Mouse (Mus musculus) cerebellum, adult 2 months (tissue): ENCODE data around the gene D430041D05Rik.

Source experiments
- CTCF ChIP-seq: fragments of 200-500 bp; IDR thresholded peaks from 2 replicates; pipeline ENCODE4 v1.5.1; 2011; ENCODE audit warnings: low read depth, mild to moderate bottlenecking, control low read depth, low read length, moderate library complexity, borderline replicate concordance; ENCODE audit not compliant: insufficient read depth
- POLR2A ChIP-seq: fragments of 200-500 bp; IDR thresholded peaks from 2 replicates; pipeline ENCODE4 v1.6.1; 2011; ENCODE audit warnings: low read length, control low read depth, borderline replicate concordance; ENCODE audit not compliant: insufficient read depth

- TF ChIP-seq POLR2A (no peak), CTCF (no peak)
Observed at GRCm38 (mm10) chr2:104327116-104327794, 83.6 kb downstream of the D430041D05Rik start.
